Mouse (Mus musculus): ENCODE data around the gene Plekhs1. TPM values are rescaled to one million over a fixed set of nuclear protein-coding genes. Genes with fewer than 3 reads are reported as not detected.

The Plekhs1 gene
- total and polyA plus RNA-seq, 3 experiments = 0.04 to 0.18 TPM; not detected in 1

GRCm38 (mm10) chr19:56436380-56436779 lies 25.1 kb upstream of the Plekhs1 start:
- no peaks in the 10 kb centered on the region for H3K36me3 ChIP-seq (ENCODE audit: control insufficient read depth, insufficient read depth, low read length)
- intact Hi-C loops (cut with DNase I) = no loop called here
- no peak for DNase-seq
- H3K9ac ChIP-seq (ENCODE audit: low read depth, low read length) = no peak overlapping the region
- H3K27me3 ChIP-seq (ENCODE audit: control insufficient read depth, insufficient read depth, low read length) = no peaks in the 10 kb centered on the region
- H3K4me3 ChIP-seq = no peak overlapping the region
- H3K4me1 ChIP-seq (ENCODE audit: control insufficient read depth, insufficient read depth, low read length) = no peaks in the 10 kb centered on the region
- no peak overlapping the region for H3K27ac ChIP-seq
- TF ChIP-seq CTCF (IDR thresholded peaks at IDR 0.05) = no peak
- no peak for TF ChIP-seq EP300 (IDR thresholded peaks at IDR 0.05; ENCODE audit: insufficient read depth, low read depth, low read length)
- no peak for TF ChIP-seq POLR2A (IDR thresholded peaks at IDR 0.05; ENCODE audit: insufficient read depth, low read depth, low read length)
- H3K79me2 ChIP-seq (replicated peaks; ENCODE audit: control insufficient read depth, insufficient read depth, low read length) = no peaks in the 10 kb centered on the region
- WGBS = 84% methylated on average over 13 of the region's 13 CpGs

- Histone ChIP-seq H3K27ac (no peak overlapping the region), H3K9ac (ENCODE audit: low read depth, low read length) (no peak overlapping the region), H3K79me2 (replicated peaks; ENCODE audit: control insufficient read depth, insufficient read depth, low read length) (no peaks in the 10 kb centered on the region), H3K36me3 (ENCODE audit: control insufficient read depth, insufficient read depth, low read length) (no peaks in the 10 kb centered on the region), H3K27me3 (ENCODE audit: control insufficient read depth, insufficient read depth, low read length) (no peaks in the 10 kb centered on the region), H3K4me3 (no peak overlapping the region), H3K4me1 (ENCODE audit: control insufficient read depth, insufficient read depth, low read length) (no peaks in the 10 kb centered on the region)
- DNase-seq = peak; percentile 26 to 36
- intact Hi-C loops (cut with DNase I) = no loop called here
- TF ChIP-seq EP300 (IDR thresholded peaks at IDR 0.05; ENCODE audit: insufficient read depth, low read depth, low read length) = no peak
- no peak for TF ChIP-seq CTCF (IDR thresholded peaks at IDR 0.05)
- no peak for TF ChIP-seq POLR2A (IDR thresholded peaks at IDR 0.05; ENCODE audit: insufficient read depth, low read depth, low read length)
- 52% methylated on average over 7 of the region's 7 CpGs for WGBS
Measured at GRCm38 (mm10) chr19:56438357-56439071, 22.9 kb upstream of the Plekhs1 start.

- intact Hi-C loops (cut with DNase I) = no loop called here
- Histone ChIP-seq H3K4me1 (ENCODE audit: control insufficient read depth, insufficient read depth, low read length) (no peaks in the 10 kb centered on the region), H3K27ac (no peak overlapping the region), H3K36me3 (ENCODE audit: control insufficient read depth, insufficient read depth, low read length) (no peaks in the 10 kb centered on the region), H3K4me3 (no peak overlapping the region), H3K79me2 (replicated peaks; ENCODE audit: control insufficient read depth, insufficient read depth, low read length) (no peaks in the 10 kb centered on the region), H3K27me3 (ENCODE audit: control insufficient read depth, insufficient read depth, low read length) (no peaks in the 10 kb centered on the region), H3K9ac (ENCODE audit: low read depth, low read length) (no peak overlapping the region)
- no peak for DNase-seq
- WGBS = 37% methylated on average over 6 of the region's 6 CpGs
- TF ChIP-seq EP300 (IDR thresholded peaks at IDR 0.05; ENCODE audit: insufficient read depth, low read depth, low read length) (no peak), POLR2A (IDR thresholded peaks at IDR 0.05; ENCODE audit: insufficient read depth, low read depth, low read length) (no peak), CTCF (IDR thresholded peaks at IDR 0.05) (no peak)
Measured at GRCm38 (mm10) chr19:56439072-56439434, 22.4 kb upstream of the Plekhs1 start.

GRCm38 (mm10) chr19:56443445-56443844 lies 18.0 kb upstream of the Plekhs1 start:
- H3K79me2 ChIP-seq (replicated peaks; ENCODE audit: control insufficient read depth, insufficient read depth, low read length) = no peaks in the 10 kb centered on the region
- no peak overlapping the region for H3K4me3 ChIP-seq
- intact Hi-C loops (cut with DNase I) = no loop called here
- WGBS = 60% methylated on average over 14 of the region's 14 CpGs
- no peak for DNase-seq
- H3K4me1 ChIP-seq (ENCODE audit: control insufficient read depth, insufficient read depth, low read length) = no peaks in the 10 kb centered on the region; the same call in 1 of the 2 replicates
- no peaks in the 10 kb centered on the region for H3K36me3 ChIP-seq (ENCODE audit: control insufficient read depth, insufficient read depth, low read length)
- H3K9ac ChIP-seq (ENCODE audit: low read depth, low read length) = no peak overlapping the region
- H3K27me3 ChIP-seq (ENCODE audit: control insufficient read depth, insufficient read depth, low read length) = no peaks in the 10 kb centered on the region
- H3K27ac ChIP-seq = no peak overlapping the region
- TF ChIP-seq EP300 (IDR thresholded peaks at IDR 0.05; ENCODE audit: insufficient read depth, low read depth, low read length) (no peak), POLR2A (IDR thresholded peaks at IDR 0.05; ENCODE audit: insufficient read depth, low read depth, low read length) (no peak), CTCF (IDR thresholded peaks at IDR 0.05) (no peak)

GRCm38 (mm10) chr19:56448784-56449183 lies 12.7 kb upstream of the Plekhs1 start:
- H3K36me3 ChIP-seq (ENCODE audit: control insufficient read depth, insufficient read depth, low read length) = no peaks in the 10 kb centered on the region
- H3K27me3 ChIP-seq (ENCODE audit: control insufficient read depth, insufficient read depth, low read length) = no peaks in the 10 kb centered on the region
- H3K4me3 ChIP-seq = no peak overlapping the region
- no peaks in the 10 kb centered on the region for H3K79me2 ChIP-seq (replicated peaks; ENCODE audit: control insufficient read depth, insufficient read depth, low read length)
- no peak overlapping the region for H3K27ac ChIP-seq
- H3K4me1 ChIP-seq (ENCODE audit: control insufficient read depth, insufficient read depth, low read length) = no peaks in the 10 kb centered on the region; the same call in 1 of the 2 replicates
- WGBS = 96% methylated on average over 4 of the region's 4 CpGs
- H3K9ac ChIP-seq (ENCODE audit: low read depth, low read length) = no peak overlapping the region
- no peak for TF ChIP-seq POLR2A (IDR thresholded peaks at IDR 0.05; ENCODE audit: insufficient read depth, low read depth, low read length)
- TF ChIP-seq EP300 (IDR thresholded peaks at IDR 0.05; ENCODE audit: insufficient read depth, low read depth, low read length) = no peak
- no peak for TF ChIP-seq CTCF (IDR thresholded peaks at IDR 0.05)
- intact Hi-C loops (cut with DNase I) = no loop called here
- DNase-seq = no peak

- WGBS = 91% methylated on average over 8 of the region's 8 CpGs
- H3K4me3 ChIP-seq = no peak overlapping the region
- TF ChIP-seq POLR2A (IDR thresholded peaks at IDR 0.05; ENCODE audit: insufficient read depth, low read depth, low read length) (no peak), EP300 (IDR thresholded peaks at IDR 0.05; ENCODE audit: insufficient read depth, low read depth, low read length) (no peak), CTCF (IDR thresholded peaks at IDR 0.05) (no peak)
- H3K27ac ChIP-seq = no peak overlapping the region
- no peaks in the 10 kb centered on the region for H3K36me3 ChIP-seq (ENCODE audit: control insufficient read depth, insufficient read depth, low read length)
- H3K27me3 ChIP-seq (ENCODE audit: control insufficient read depth, insufficient read depth, low read length) = no peaks in the 10 kb centered on the region
- intact Hi-C loops (cut with DNase I) = no loop called here
- H3K4me1 ChIP-seq (ENCODE audit: control insufficient read depth, insufficient read depth, low read length) = no peaks in the 10 kb centered on the region; the same call in 1 of the 2 replicates
- no peak for DNase-seq
- H3K79me2 ChIP-seq (replicated peaks; ENCODE audit: control insufficient read depth, insufficient read depth, low read length) = no peaks in the 10 kb centered on the region
- no peak overlapping the region for H3K9ac ChIP-seq (ENCODE audit: low read depth, low read length)
Measured at GRCm38 (mm10) chr19:56449537-56449936, 11.9 kb upstream of the Plekhs1 start.

Data from heart, adult 2 months (tissue).